Mouse (Mus musculus): ENCODE measurements around the gene Catsper4.

Gene Catsper4

GRCm38 (mm10) chr4:134258354-134258753 lies 31.2 kb upstream of the Catsper4 start:
- H3K27me3 ChIP-seq (ENCODE audit: insufficient read depth, low read length): peaks cover 11% of the 10 kb centered on the region

GRCm38 (mm10) chr4:134257198-134258009 lies 30.2 kb upstream of the Catsper4 start:
- Histone ChIP-seq H3K9me3 (ENCODE audit: low read length) (no peaks in the 10 kb centered on the region), H3K36me3 (ENCODE audit: insufficient read depth, low read length) (no peaks in the 10 kb centered on the region), H3K4me1 (replicated peaks; ENCODE audit: low read depth, low read length) (peaks cover 63% of the 10 kb centered on the region), H3K4me3 (replicated peaks; ENCODE audit: low read length) (no peak overlapping the region; the same call in 1 of the 2 replicates), H3K27me3 (ENCODE audit: insufficient read depth, low read length) (peaks cover 20% of the 10 kb centered on the region)
- no peak for TF ChIP-seq CTCF (conservative IDR thresholded peaks at IDR 0.05; ENCODE audit: low read length)
- TF ChIP-seq POU5F1 (IDR thresholded peaks at IDR 0.05; ENCODE audit: borderline replicate concordance, low read length): no peak
- TF ChIP-seq NANOG (IDR thresholded peaks at IDR 0.05; ENCODE audit: borderline replicate concordance, low read length): no peak

More at GRCm38 (mm10) chr4:134258354-134258753, 31.2 kb upstream of the Catsper4 start:
- Histone ChIP-seq H3K9me3 (ENCODE audit: low read length) (no peaks in the 10 kb centered on the region), H3K4me3 (replicated peaks; ENCODE audit: low read length) (no peak overlapping the region), H3K4me1 (replicated peaks; ENCODE audit: low read depth, low read length) (peaks cover 59% of the 10 kb centered on the region), H3K36me3 (ENCODE audit: insufficient read depth, low read length) (no peaks in the 10 kb centered on the region)
- TF ChIP-seq CTCF (conservative IDR thresholded peaks at IDR 0.05; ENCODE audit: low read length): no peak
- no peak for TF ChIP-seq POU5F1 (IDR thresholded peaks at IDR 0.05; ENCODE audit: borderline replicate concordance, low read length)
- no peak for TF ChIP-seq NANOG (IDR thresholded peaks at IDR 0.05; ENCODE audit: borderline replicate concordance, low read length)

- Histone ChIP-seq H3K27me3 (ENCODE audit: insufficient read depth, low read length) (peaks cover 28% of the 10 kb centered on the region), H3K9me3 (ENCODE audit: low read length) (no peaks in the 10 kb centered on the region), H3K36me3 (ENCODE audit: insufficient read depth, low read length) (no peaks in the 10 kb centered on the region), H3K4me1 (replicated peaks; ENCODE audit: low read depth, low read length) (peaks cover 69% of the 10 kb centered on the region), H3K4me3 (replicated peaks; ENCODE audit: low read length) (peak overlapping the region; percentile 41)
- TF ChIP-seq POU5F1 (IDR thresholded peaks at IDR 0.05; ENCODE audit: borderline replicate concordance, low read length) (no peak), NANOG (IDR thresholded peaks at IDR 0.05; ENCODE audit: borderline replicate concordance, low read length) (no peak), CTCF (conservative IDR thresholded peaks at IDR 0.05; ENCODE audit: low read length) (no peak)
Observed at GRCm38 (mm10) chr4:134256407-134257197, 29.4 kb upstream of the Catsper4 start.

- Histone ChIP-seq H3K9me3 (ENCODE audit: low read length) (no peaks in the 10 kb centered on the region), H3K4me3 (replicated peaks; ENCODE audit: low read length) (peak overlapping the region; percentile 41), H3K4me1 (replicated peaks; ENCODE audit: low read depth, low read length) (peaks cover 74% of the 10 kb centered on the region), H3K27me3 (ENCODE audit: insufficient read depth, low read length) (peaks cover 36% of the 10 kb centered on the region), H3K36me3 (ENCODE audit: insufficient read depth, low read length) (no peaks in the 10 kb centered on the region)
- TF ChIP-seq CTCF (conservative IDR thresholded peaks at IDR 0.05; ENCODE audit: low read length): no peak
- no peak for TF ChIP-seq POU5F1 (IDR thresholded peaks at IDR 0.05; ENCODE audit: borderline replicate concordance, low read length)
- no peak for TF ChIP-seq NANOG (IDR thresholded peaks at IDR 0.05; ENCODE audit: borderline replicate concordance, low read length)
Observed at GRCm38 (mm10) chr4:134255854-134256253, 28.7 kb upstream of the Catsper4 start.

- peaks cover 46% of the 10 kb centered on the region for H3K27me3 ChIP-seq (ENCODE audit: insufficient read depth, low read length)
- no peak overlapping the region for H3K4me3 ChIP-seq (replicated peaks; ENCODE audit: low read length)
- no peaks in the 10 kb centered on the region for H3K36me3 ChIP-seq (ENCODE audit: insufficient read depth, low read length)
- H3K4me1 ChIP-seq (replicated peaks; ENCODE audit: low read depth, low read length): peaks cover 84% of the 10 kb centered on the region
- H3K9me3 ChIP-seq (ENCODE audit: low read length): no peaks in the 10 kb centered on the region
- no peak for TF ChIP-seq POU5F1 (IDR thresholded peaks at IDR 0.05; ENCODE audit: borderline replicate concordance, low read length)
Observed at GRCm38 (mm10) chr4:134254835-134255234, 27.7 kb upstream of the Catsper4 start.

GRCm38 (mm10) chr4:134253722-134254324 lies 26.6 kb upstream of the Catsper4 start, which contains the start of gene Grrp1:
Gene Grrp1 (minus strand): TSS chr4:134254106.
- H3K4me3 ChIP-seq (replicated peaks; ENCODE audit: low read length): peak within 1 kb of the TSS; percentile 78
- peaks cover 56% of the 10 kb centered on the region for H3K27me3 ChIP-seq (ENCODE audit: insufficient read depth, low read length)
- H3K36me3 ChIP-seq (ENCODE audit: insufficient read depth, low read length): no peaks in the 10 kb centered on the region
- peaks cover 92% of the 10 kb centered on the region for H3K4me1 ChIP-seq (replicated peaks; ENCODE audit: low read depth, low read length)
- TF ChIP-seq NANOG (IDR thresholded peaks at IDR 0.05; ENCODE audit: borderline replicate concordance, low read length) (no peak), CTCF (conservative IDR thresholded peaks at IDR 0.05; ENCODE audit: low read length) (no peak), POU5F1 (IDR thresholded peaks at IDR 0.05; ENCODE audit: borderline replicate concordance, low read length) (no peak)
- no peaks in the 10 kb centered on the region for H3K9me3 ChIP-seq (ENCODE audit: low read length)

GRCm38 (mm10) chr4:134252911-134253721 lies 25.9 kb upstream of the Catsper4 start:
- TF ChIP-seq POU5F1 (IDR thresholded peaks at IDR 0.05; ENCODE audit: borderline replicate concordance, low read length) (no peak), CTCF (conservative IDR thresholded peaks at IDR 0.05; ENCODE audit: low read length) (no peak), NANOG (IDR thresholded peaks at IDR 0.05; ENCODE audit: borderline replicate concordance, low read length) (no peak)
- Histone ChIP-seq H3K36me3 (ENCODE audit: insufficient read depth, low read length) (no peaks in the 10 kb centered on the region), H3K4me1 (replicated peaks; ENCODE audit: low read depth, low read length) (peaks cover 89% of the 10 kb centered on the region), H3K27me3 (ENCODE audit: insufficient read depth, low read length) (peaks cover 63% of the 10 kb centered on the region), H3K4me3 (replicated peaks; ENCODE audit: low read length) (peak overlapping the region; percentile 78), H3K9me3 (ENCODE audit: low read length) (no peaks in the 10 kb centered on the region)

Measured in E14TG2a.4 (cell line).